Mouse (Mus musculus) ovary, adult 18-20 months (tissue): ENCODE data around the gene Apbb2.

Experiments used
- DNase-seq: peaks from one replicate; pipeline ENCODE4 v3.0.0; 2022; ENCODE audit warnings: low spot score, mixed read lengths

The Apbb2 gene

GRCm38 (mm10) chr5:66415700-66416543 is 202.7 kb downstream of the Apbb2 start:
- no peak for DNase-seq

GRCm38 (mm10) chr5:66415033-66415697 is 203.4 kb downstream of the Apbb2 start:
- DNase-seq: no peak

GRCm38 (mm10) chr5:66413402-66413801 is 205.2 kb downstream of the Apbb2 start:
- no peak for DNase-seq

- no peak for DNase-seq
Observed at GRCm38 (mm10) chr5:66412821-66413220, 205.8 kb downstream of the Apbb2 start.

GRCm38 (mm10) chr5:66408546-66408945 is 210.0 kb downstream of the Apbb2 start:
- no peak for DNase-seq

GRCm38 (mm10) chr5:66407948-66408347 is 210.6 kb downstream of the Apbb2 start:
- no peak for DNase-seq

- DNase-seq: no peak
Observed at GRCm38 (mm10) chr5:66406431-66406830, 212.2 kb downstream of the Apbb2 start.

GRCm38 (mm10) chr5:66405731-66406399 is 212.7 kb downstream of the Apbb2 start:
- no peak for DNase-seq

GRCm38 (mm10) chr5:66405305-66405704 is 213.3 kb downstream of the Apbb2 start:
- DNase-seq: no peak

GRCm38 (mm10) chr5:66400563-66400962 is 218.0 kb downstream of the Apbb2 start:
- no peak for DNase-seq

- DNase-seq: no peak
Observed at GRCm38 (mm10) chr5:66399264-66399620, 219.3 kb downstream of the Apbb2 start.

- no peak for DNase-seq
Observed at GRCm38 (mm10) chr5:66398530-66399263, 219.9 kb downstream of the Apbb2 start.

GRCm38 (mm10) chr5:66393767-66394446 is 224.7 kb downstream of the Apbb2 start:
- no peak for DNase-seq

GRCm38 (mm10) chr5:66392861-66393529 is 225.6 kb downstream of the Apbb2 start:
- no peak for DNase-seq

- DNase-seq: no peak
Observed at GRCm38 (mm10) chr5:66391771-66392170, 226.8 kb downstream of the Apbb2 start.

GRCm38 (mm10) chr5:66391299-66391698 is 227.3 kb downstream of the Apbb2 start:
- DNase-seq: no peak

GRCm38 (mm10) chr5:66390567-66390966 is 228.0 kb downstream of the Apbb2 start:
- no peak for DNase-seq

- no peak for DNase-seq
Observed at GRCm38 (mm10) chr5:66387481-66387880, 231.1 kb downstream of the Apbb2 start.

GRCm38 (mm10) chr5:66385636-66386035 is 232.9 kb downstream of the Apbb2 start:
- DNase-seq: no peak

GRCm38 (mm10) chr5:66384806-66385446 is 233.7 kb downstream of the Apbb2 start:
- no peak for DNase-seq

GRCm38 (mm10) chr5:66384114-66384513 is 234.5 kb downstream of the Apbb2 start:
- DNase-seq: no peak
